Mouse (Mus musculus): ENCODE data around the gene Gm47283.
"Not testable (repeated sequence)": the region's sequence is repeated elsewhere in the genome, so short reads cannot be mapped to it uniquely, and the experiment has no call there.

DNA sequence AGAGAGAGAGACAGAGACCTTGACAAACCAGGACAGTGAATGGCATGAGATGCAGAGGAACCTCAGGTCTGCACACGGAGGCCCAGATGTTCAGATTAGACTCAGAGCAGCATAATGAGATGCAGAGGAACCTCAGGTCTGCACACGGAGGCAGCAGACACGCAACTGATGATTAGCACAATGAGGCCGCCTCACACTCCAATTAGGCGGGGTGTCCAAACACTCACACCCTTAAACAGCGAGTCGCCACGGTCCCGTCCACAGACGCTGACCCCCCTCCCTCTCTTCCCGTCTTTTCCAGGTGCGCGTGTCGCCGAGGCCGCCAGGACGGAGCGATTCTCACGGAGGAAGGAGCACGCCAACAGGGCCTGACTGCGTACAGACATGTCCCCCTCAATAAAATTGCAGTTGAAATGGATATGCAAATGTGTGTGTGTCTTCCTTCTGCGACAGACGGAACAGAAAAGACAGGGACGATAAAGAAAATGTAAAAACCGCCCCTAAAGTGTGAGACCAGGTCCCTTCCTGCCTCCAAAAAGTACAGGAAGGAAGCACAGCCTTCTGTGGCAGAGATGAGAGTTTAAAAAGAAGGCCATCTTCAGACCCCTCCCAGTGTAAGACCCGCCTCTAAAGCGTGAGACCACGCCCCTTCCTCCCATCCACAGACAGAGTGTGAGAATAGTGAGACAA lies 45.6 kb upstream of the Gm47283 start:
- TF ChIP-seq CTCF (IDR thresholded peaks at IDR 0.05; ENCODE audit: low read depth, low read length); POLR2AphosphoS5 (IDR thresholded peaks at IDR 0.05; ENCODE audit: insufficient replicate concordance, low read depth, low read length); TAL1 (conservative IDR thresholded peaks at IDR 0.05; ENCODE audit: low read depth, low read length): not testable (repeated sequence)
